Mouse (Mus musculus) limb, embryonic 11.5 days (tissue): Measurements from ENCODE around the gene Disp2. TPM values are rescaled to one million over a fixed set of nuclear protein-coding genes. Genes with fewer than 3 reads are reported as not detected.

ENCODE experiments used
- ATAC-seq: fragments of 200-750 bp; cut with Nextera tagmentation; 2 replicates; pipeline ENCODE4 v1.8.0; 2017; ENCODE audit warnings: low read depth; ENCODE audit not compliant: insufficient number of reproducible peaks, low FRiP score, low TSS enrichment
- DNase-seq: peaks from one replicate; pipeline ENCODE4 v3.0.0-alpha.2; 2015; ENCODE audit warnings: low spot score
- H3K27ac ChIP-seq: fragments of 300-500 bp; sonication (generic); replicated peaks from 2 replicates; pipeline ENCODE4 v1.5.1; 2014; ENCODE audit warnings: low read depth, mild to moderate bottlenecking, low read length
- H3K27me3 ChIP-seq: fragments of 300-500 bp; sonication (generic); 2 replicates; pipeline ENCODE4 v1.6.1; 2014; ENCODE audit warnings: mild to moderate bottlenecking, low read length, mixed read lengths; ENCODE audit not compliant: control insufficient read depth, insufficient read depth
- H3K36me3 ChIP-seq: fragments of 300-500 bp; sonication (generic); 2 replicates; pipeline ENCODE4 v1.6.1; 2014; ENCODE audit warnings: mild to moderate bottlenecking, low read length, moderate library complexity, mixed read lengths; ENCODE audit not compliant: control insufficient read depth, insufficient read depth
- H3K4me1 ChIP-seq: fragments of 300-500 bp; sonication (generic); 2 replicates; pipeline ENCODE4 v1.6.1; 2014; ENCODE audit warnings: low read length, mixed read lengths; ENCODE audit not compliant: control insufficient read depth, insufficient read depth
- H3K4me2 ChIP-seq: fragments of 300-500 bp; sonication (generic); 2 replicates; pipeline ENCODE4 v1.6.1; 2014; ENCODE audit warnings: low read depth, mild to moderate bottlenecking, moderate library complexity; ENCODE audit not compliant: severe bottlenecking
- H3K4me3 ChIP-seq: fragments of 300-500 bp; sonication (generic); 2 replicates; pipeline ENCODE4 v1.5.1; 2014; ENCODE audit warnings: low read depth, low read length
- H3K9ac ChIP-seq: fragments of 300-500 bp; sonication (generic); 2 replicates; pipeline ENCODE4 v1.6.1; 2014; ENCODE audit warnings: mild to moderate bottlenecking, low read length
- H3K9me3 ChIP-seq: fragments of 300-500 bp; sonication (generic); 2 replicates; pipeline ENCODE4 v1.6.1; 2016; ENCODE audit warnings: low read length; ENCODE audit not compliant: control insufficient read depth
- WGBS: fragments of 180-500 bp; shearing (Covaris S2); extraction: QIAGEN DNeasy Blood & Tissue Kit; methylation state at CpG from one replicate; pipeline ENCODE4 v1.1.7; 2014; 5-methylcytosine and 5-hydroxymethylcytosine counted together
- polyA plus RNA-seq: library from polyadenylated mRNA; unstranded; fragments of >200 nt; fragmentation: Nextera tagmentation; extraction: Ambion mirVana; gene quantifications from 2 replicates; pipeline ENCODE4 v1.2.1, GENCODE M21; 2014

Gene Disp2
- polyA plus RNA-seq, 1 experiment from 2014 or later: 0.05 TPM

DNA sequence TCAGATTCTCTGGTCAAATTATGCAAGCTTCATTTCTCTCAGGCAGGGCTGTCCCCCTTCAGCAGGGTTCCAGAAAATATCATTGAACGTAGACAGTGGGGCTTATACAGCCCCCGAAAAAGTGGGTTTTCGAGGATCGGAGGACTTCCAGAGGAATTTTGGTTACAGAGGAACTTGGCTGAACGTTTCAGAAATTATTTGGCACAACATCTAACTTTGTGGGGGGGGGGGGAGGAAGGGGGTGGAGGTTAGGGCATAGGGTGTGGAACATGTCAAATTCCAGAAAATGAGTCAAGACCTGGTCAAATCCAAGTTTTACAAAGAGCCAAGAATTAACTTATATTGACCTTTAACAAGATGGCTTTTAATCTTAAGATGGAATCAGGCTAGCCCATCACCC, 49.6 kb downstream of the Disp2 start:
- Histone ChIP-seq H3K27ac (no peak overlapping the region), H3K4me1 (no peaks in the 10 kb centered on the region), H3K9me3 (no peaks in the 10 kb centered on the region; the same call in 1 of the 2 replicates), H3K4me3 (no peak overlapping the region), H3K27me3 (no peaks in the 10 kb centered on the region), H3K36me3 (peaks cover 29% of the 10 kb centered on the region), H3K4me2 (no peak overlapping the region), H3K9ac (no peak overlapping the region)
- 95% methylated on average over 5 of the region's 5 CpGs for WGBS
- no peak for DNase-seq
- no peak for ATAC-seq

DNA sequence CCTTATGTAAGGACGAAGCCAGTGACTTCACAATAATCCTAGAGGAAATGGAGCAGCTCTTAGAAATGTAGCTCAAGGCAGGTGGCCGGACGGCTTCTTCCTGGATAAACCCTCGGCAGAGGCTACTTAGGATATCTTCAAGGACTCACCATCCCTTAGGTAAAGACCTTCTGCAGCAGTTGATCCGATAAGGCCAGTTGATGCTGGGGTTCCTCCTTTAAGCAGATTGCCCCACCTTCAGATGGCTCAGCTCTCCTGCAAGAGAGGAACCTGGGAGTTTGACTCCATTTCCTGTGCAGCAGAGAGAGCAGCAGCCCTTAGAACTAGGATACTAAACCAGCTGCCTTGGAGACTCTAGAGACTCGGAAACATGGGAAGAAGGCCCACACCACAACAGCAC, 54.5 kb downstream of the Disp2 start:
- 92% methylated on average over 6 of the region's 6 CpGs for WGBS
- H3K9ac ChIP-seq: no peak overlapping the region
- no peak overlapping the region for H3K4me2 ChIP-seq
- H3K4me3 ChIP-seq: no peak overlapping the region
- no peak for DNase-seq
- no peaks in the 10 kb centered on the region for H3K9me3 ChIP-seq
- no peaks in the 10 kb centered on the region for H3K4me1 ChIP-seq
- H3K36me3 ChIP-seq: peaks cover 13% of the 10 kb centered on the region
- no peaks in the 10 kb centered on the region for H3K27me3 ChIP-seq
- ATAC-seq: no peak
- H3K27ac ChIP-seq: no peak overlapping the region

DNA sequence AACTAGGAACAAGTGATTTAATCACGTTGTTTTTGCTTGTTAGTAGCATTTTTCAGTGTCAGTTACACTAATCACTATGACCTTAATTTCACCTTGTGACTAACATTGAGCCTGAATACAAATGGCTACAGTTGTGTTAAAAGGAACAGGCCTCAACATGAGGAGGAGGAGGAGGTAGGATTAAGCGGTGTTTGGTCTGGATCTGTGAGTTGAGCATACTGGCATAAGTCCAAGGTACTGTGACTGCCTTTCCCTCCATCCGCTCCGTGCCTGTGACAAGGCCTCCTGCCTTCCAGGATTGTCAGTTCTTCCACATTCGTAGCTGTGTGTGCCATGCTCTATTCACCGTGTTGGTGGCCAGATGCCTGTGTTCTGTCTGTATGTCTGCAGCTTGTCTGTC, 55.6 kb downstream of the Disp2 start:
- H3K4me1 ChIP-seq: no peaks in the 10 kb centered on the region
- no peak overlapping the region for H3K4me2 ChIP-seq
- no peak overlapping the region for H3K9ac ChIP-seq
- ATAC-seq: no peak
- WGBS: 89% methylated on average over 6 of the region's 6 CpGs
- H3K9me3 ChIP-seq: no peaks in the 10 kb centered on the region
- no peak for DNase-seq
- no peak overlapping the region for H3K27ac ChIP-seq
- no peak overlapping the region for H3K4me3 ChIP-seq
- no peaks in the 10 kb centered on the region for H3K27me3 ChIP-seq
- peaks cover 13% of the 10 kb centered on the region for H3K36me3 ChIP-seq

DNA sequence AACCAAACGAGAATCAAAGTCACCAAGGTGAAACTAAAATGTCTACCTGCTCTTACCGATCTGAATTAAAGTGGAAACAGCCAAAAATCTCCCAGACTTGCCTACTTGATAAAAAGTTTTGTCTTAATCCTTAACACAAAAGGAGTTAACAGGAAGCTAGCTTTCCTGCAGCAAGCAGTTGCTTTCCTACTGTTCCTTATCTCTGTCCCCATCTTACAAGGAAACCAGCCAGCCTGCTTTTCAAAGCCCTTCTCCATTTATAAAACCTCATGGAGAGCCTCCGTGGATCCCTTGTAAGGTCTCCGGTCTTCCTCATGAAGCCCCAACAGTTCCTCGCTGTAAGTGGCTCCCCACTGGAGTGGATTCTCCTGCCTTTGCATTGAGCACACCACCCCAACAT, 58.8 kb downstream of the Disp2 start:
- Histone ChIP-seq H3K9me3 (no peaks in the 10 kb centered on the region), H3K27me3 (no peaks in the 10 kb centered on the region), H3K36me3 (peaks cover 7% of the 10 kb centered on the region), H3K4me1 (no peaks in the 10 kb centered on the region), H3K4me3 (no peak overlapping the region), H3K4me2 (no peak overlapping the region), H3K27ac (no peak overlapping the region), H3K9ac (no peak overlapping the region)
- DNase-seq (no peak), ATAC-seq (no peak)
- 56% methylated on average over 5 of the region's 5 CpGs for WGBS

DNA sequence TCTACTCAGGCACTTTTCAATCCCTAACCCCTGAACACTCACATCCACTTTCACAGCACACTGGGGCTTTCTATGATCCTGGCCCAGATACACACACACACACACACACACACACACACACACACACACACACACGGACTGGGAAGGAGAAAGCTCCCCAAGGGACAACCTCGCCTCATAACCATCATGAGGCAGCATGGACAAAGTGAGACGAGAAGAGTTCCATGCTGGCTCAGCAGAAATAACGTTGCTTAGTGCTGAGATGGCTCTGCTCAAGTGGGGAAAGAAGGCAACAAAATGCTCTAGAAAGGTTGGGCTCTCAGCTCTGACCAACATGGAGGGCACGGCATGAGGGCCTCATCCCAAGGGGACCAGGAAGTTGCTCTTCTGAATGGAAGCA, 61.7 kb downstream of the Disp2 start:
- WGBS: 79% methylated on average over 5 of the region's 5 CpGs
- H3K9me3 ChIP-seq: no peaks in the 10 kb centered on the region
- no peak overlapping the region for H3K4me2 ChIP-seq
- no peak overlapping the region for H3K4me3 ChIP-seq
- H3K4me1 ChIP-seq: no peaks in the 10 kb centered on the region
- DNase-seq: no peak
- no peaks in the 10 kb centered on the region for H3K27me3 ChIP-seq
- no peaks in the 10 kb centered on the region for H3K36me3 ChIP-seq
- no peak overlapping the region for H3K27ac ChIP-seq
- no peak for ATAC-seq
- H3K9ac ChIP-seq: no peak overlapping the region

DNA sequence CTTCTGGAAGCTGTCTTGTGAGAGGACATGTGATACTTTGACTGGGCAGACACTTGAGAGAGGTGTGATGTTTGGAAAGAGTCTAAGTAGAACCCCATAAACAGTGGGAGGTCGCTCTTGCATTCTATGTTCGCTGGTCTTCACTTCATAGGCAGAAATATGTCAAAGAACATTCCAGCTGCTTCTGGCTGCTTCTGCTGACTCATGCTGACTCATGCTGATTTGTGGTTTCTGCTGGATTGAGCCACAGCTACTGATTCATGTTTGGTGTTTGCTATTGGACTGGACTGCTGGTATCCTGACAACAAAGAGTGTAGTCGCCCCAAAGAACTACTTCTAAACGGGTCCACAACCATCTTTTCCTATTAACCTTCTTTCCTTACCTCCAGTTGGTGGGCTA, 62.3 kb downstream of the Disp2 start:
- H3K9me3 ChIP-seq: no peaks in the 10 kb centered on the region
- H3K4me2 ChIP-seq: no peak overlapping the region
- 96% methylated on average over 4 of the region's 4 CpGs for WGBS
- ATAC-seq (no peak), DNase-seq (no peak)
- no peaks in the 10 kb centered on the region for H3K36me3 ChIP-seq
- no peak overlapping the region for H3K27ac ChIP-seq
- H3K4me1 ChIP-seq: no peaks in the 10 kb centered on the region
- H3K27me3 ChIP-seq: no peaks in the 10 kb centered on the region
- no peak overlapping the region for H3K9ac ChIP-seq
- H3K4me3 ChIP-seq: no peak overlapping the region

DNA sequence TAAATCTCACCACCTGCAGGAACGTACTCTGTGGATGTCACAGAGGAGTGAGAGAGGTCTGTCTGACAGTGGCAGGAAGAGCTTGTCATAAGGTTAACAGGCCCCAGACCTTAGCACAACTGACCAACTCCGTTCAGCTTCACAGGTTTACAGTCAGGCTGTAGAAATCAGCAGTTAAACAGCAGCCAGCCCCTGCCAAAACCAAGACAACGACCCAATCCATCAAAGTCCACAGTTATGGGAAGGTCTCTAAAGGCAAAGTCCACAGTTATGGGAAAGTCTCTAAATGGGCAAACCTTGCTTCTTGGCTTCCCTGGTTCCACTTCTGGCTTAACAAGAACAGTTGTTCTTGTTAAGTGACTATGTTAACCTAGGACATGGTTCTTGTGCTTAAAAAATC, 64.9 kb downstream of the Disp2 start:
- H3K9me3 ChIP-seq: no peaks in the 10 kb centered on the region
- no peak for ATAC-seq
- 75% methylated on average over 3 of the region's 3 CpGs for WGBS
- no peak overlapping the region for H3K4me3 ChIP-seq
- H3K36me3 ChIP-seq: no peaks in the 10 kb centered on the region
- H3K4me2 ChIP-seq: no peak overlapping the region
- no peaks in the 10 kb centered on the region for H3K4me1 ChIP-seq
- H3K9ac ChIP-seq: no peak overlapping the region
- no peak overlapping the region for H3K27ac ChIP-seq
- H3K27me3 ChIP-seq: no peaks in the 10 kb centered on the region
- DNase-seq: no peak

DNA sequence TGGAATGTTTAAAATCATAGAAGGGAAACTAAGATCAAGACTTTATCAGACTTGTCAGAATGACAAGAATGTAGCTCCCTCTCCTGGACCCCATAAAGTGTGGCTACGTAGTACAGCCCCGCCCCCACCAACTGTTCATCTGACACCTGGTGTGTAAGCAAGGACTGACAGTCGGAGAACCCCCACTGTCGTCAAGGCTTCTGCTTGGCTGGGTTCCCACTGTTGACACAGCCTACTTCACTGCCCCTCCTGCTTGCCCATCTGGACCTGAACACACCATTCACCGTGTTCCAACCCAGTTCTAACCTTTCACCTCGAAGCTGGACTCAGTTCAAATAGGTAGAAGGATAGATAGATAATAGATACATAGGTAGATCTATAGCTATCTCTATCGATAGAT, 66.7 kb downstream of the Disp2 start:
- Histone ChIP-seq H3K9me3 (no peaks in the 10 kb centered on the region), H3K27me3 (no peaks in the 10 kb centered on the region), H3K36me3 (no peaks in the 10 kb centered on the region), H3K4me3 (no peak overlapping the region), H3K9ac (no peak overlapping the region), H3K27ac (no peak overlapping the region), H3K4me1 (no peaks in the 10 kb centered on the region), H3K4me2 (no peak overlapping the region)
- ATAC-seq (no peak), DNase-seq (no peak)
- 59% methylated on average over 7 of the region's 7 CpGs for WGBS

DNA sequence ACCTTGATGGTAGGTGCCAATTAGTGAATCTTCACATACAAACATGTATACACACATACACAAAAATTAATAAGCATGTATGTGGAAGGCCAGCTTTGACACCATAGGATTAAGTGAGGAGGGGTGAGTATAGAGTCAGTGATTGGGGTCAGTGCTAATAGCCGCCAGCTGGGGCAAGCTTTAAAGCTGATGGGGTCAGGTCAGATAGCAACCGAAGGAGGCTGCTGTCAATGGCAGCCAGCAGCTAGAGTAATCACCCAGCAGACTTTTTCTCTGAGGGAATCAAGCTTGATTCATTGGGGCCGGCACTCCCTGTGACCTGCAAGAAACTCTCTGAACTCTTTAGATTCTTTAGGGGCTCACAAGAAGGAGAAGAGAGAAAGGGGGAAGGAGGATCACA, 72.2 kb downstream of the Disp2 start:
- no peak overlapping the region for H3K4me3 ChIP-seq
- no peaks in the 10 kb centered on the region for H3K9me3 ChIP-seq
- no peaks in the 10 kb centered on the region for H3K4me1 ChIP-seq
- H3K27ac ChIP-seq: no peak overlapping the region
- DNase-seq (no peak), ATAC-seq (no peak)
- no peaks in the 10 kb centered on the region for H3K36me3 ChIP-seq
- no peaks in the 10 kb centered on the region for H3K27me3 ChIP-seq
- H3K4me2 ChIP-seq: no peak overlapping the region
- 4% methylated on average over 3 of the region's 3 CpGs for WGBS
- H3K9ac ChIP-seq: no peak overlapping the region
